Mouse (Mus musculus) lung, adult 2 months (tissue): ENCODE data around the gene Arhgap25.

Source experiments
- CTCF ChIP-seq: fragments of 200-500 bp; IDR thresholded peaks from 2 replicates; pipeline ENCODE4 v1.5.1; 2011; ENCODE audit warnings: mild to moderate bottlenecking, low read length, control low read depth; ENCODE audit not compliant: insufficient read depth
- POLR2A ChIP-seq: fragments of 200-500 bp; IDR thresholded peaks from 2 replicates; pipeline ENCODE4 v1.6.1; 2011; ENCODE audit warnings: low read depth, mild to moderate bottlenecking, control low read depth, low read length, borderline replicate concordance; ENCODE audit errors: extremely low read depth

- no peak for TF ChIP-seq CTCF
- TF ChIP-seq POLR2A = no peak
These were observed 29.1 kb downstream of the Arhgap25 start for GRCm38 (mm10) chr6:87503976-87504375.
